Mouse (Mus musculus): ENCODE results near the gene Gas1.

DNA sequence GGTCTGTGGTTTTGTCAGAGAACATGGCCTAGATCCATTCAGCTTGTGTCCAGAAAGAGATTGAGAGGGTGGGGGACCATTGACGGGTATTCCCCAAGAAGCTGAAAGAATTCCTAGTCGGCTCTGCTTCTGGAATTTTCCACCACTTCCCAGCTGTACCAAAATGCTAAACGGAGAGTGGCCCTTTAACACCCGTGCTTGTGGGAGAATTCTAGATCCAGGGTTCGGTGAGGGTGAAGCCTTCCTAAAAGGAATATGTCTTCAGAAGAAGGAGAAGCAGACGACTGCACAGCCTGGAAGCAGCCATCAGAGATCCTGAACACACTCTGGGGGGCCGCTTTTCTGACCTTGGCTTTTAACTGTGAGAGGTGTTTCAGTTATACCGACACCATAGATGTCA lies 11.8 kb upstream of the Gas1 start:
- no peak for TF ChIP-seq CTCF (IDR thresholded peaks at IDR 0.05; ENCODE audit: low read depth)
- no peak for TF ChIP-seq EP300 (IDR thresholded peaks at IDR 0.05; ENCODE audit: low read depth)
